Mouse (Mus musculus) MEL (cell line): ENCODE measurements around the gene Col1a1. TPM values are rescaled to one million over a fixed set of nuclear protein-coding genes. Genes with fewer than 3 reads are reported as not detected.

Experiments used
- DNase-seq: peaks from one replicate; pipeline ENCODE4 v3.0.0; 2011; ENCODE audit warnings: low read depth, low spot score
- H3K27ac ChIP-seq: 2 replicates; pipeline ENCODE4 v1.5.1; 2012; ENCODE audit warnings: low read depth, mild to moderate bottlenecking, control low read depth, low read length, moderate library complexity; ENCODE audit not compliant: control insufficient read depth
- H3K27me3 ChIP-seq, 2 experiments: fragments of 150-350 bp in 1 of 2; sonication (generic) in 1 of 2; 2 replicates each; pipeline ENCODE4 v1.6.1; 2012; ENCODE audit warnings: low read length in 2 of 2, mild to moderate bottlenecking in 2 of 2, improper control_type of control experiment in 1 of 2, moderate library complexity in 1 of 2; ENCODE audit not compliant: insufficient read depth in 2 of 2, control insufficient read depth in 1 of 2
- H3K36me3 ChIP-seq, 2 experiments: 2 replicates each; pipeline ENCODE4 v1.6.1; 2012 to 2014; ENCODE audit warnings: low read length in 2 of 2, improper control_type of control experiment in 1 of 2, inconsistent platforms in 1 of 2, mild to moderate bottlenecking in 1 of 2; ENCODE audit not compliant: insufficient read depth in 2 of 2, control insufficient read depth in 1 of 2
- H3K4me1 ChIP-seq, 2 experiments: fragments of 150-350 bp in 1 of 2; sonication (generic) in 1 of 2; 2 replicates each; pipeline ENCODE4 v1.6.1; 2012; ENCODE audit warnings: low read length in 2 of 2, improper control_type of control experiment in 1 of 2, mild to moderate bottlenecking in 1 of 2; ENCODE audit not compliant: insufficient read depth in 2 of 2, control insufficient read depth in 1 of 2
- H3K4me3 ChIP-seq, 2 experiments: fragments of 150-350 bp in 1 of 2; sonication (generic) in 1 of 2; 2 replicates each; pipeline ENCODE4 v1.5.1; 2012; ENCODE audit warnings: low read depth in 2 of 2, low read length in 2 of 2, mild to moderate bottlenecking in 2 of 2, moderate library complexity in 2 of 2, control low read depth in 1 of 2, improper control_type of control experiment in 1 of 2; ENCODE audit not compliant: control insufficient read depth in 1 of 2, insufficient read depth in 1 of 2
- H3K79me2 ChIP-seq: 2 replicates; pipeline ENCODE4 v1.6.1; 2012; ENCODE audit warnings: mild to moderate bottlenecking, low read length, moderate library complexity; ENCODE audit not compliant: control insufficient read depth, poor library complexity, insufficient read depth
- H3K9ac ChIP-seq: 2 replicates; pipeline ENCODE4 v1.6.1; 2012; ENCODE audit warnings: low read depth, mild to moderate bottlenecking, control low read depth, low read length, moderate library complexity; ENCODE audit not compliant: control insufficient read depth, poor library complexity, severe bottlenecking
- H3K9me3 ChIP-seq: fragments of 150-350 bp; sonication (generic); replicated peaks from 2 replicates; pipeline ENCODE4 v1.6.1; 2012; ENCODE audit warnings: mild to moderate bottlenecking, low read length, improper control_type of control experiment, moderate library complexity; ENCODE audit not compliant: insufficient read depth
- CHD1 ChIP-seq: IDR thresholded peaks from 2 replicates; pipeline ENCODE4 v1.6.1; 2012; ENCODE audit warnings: low read depth, mild to moderate bottlenecking, inconsistent platforms, low read length, improper control_type of control experiment
- E2F4 ChIP-seq: IDR thresholded peaks from 2 replicates; pipeline ENCODE4 v1.6.1; 2011; ENCODE audit warnings: low read depth, low read length, improper control_type of control experiment, borderline replicate concordance
- ELF1 ChIP-seq: IDR thresholded peaks from 2 replicates; pipeline ENCODE4 v1.6.1; 2014; ENCODE audit warnings: low read depth, mild to moderate bottlenecking, inconsistent platforms, low read length, improper control_type of control experiment, moderate library complexity
- HCFC1 ChIP-seq: IDR thresholded peaks from 2 replicates; pipeline ENCODE4 v1.6.1; 2012; ENCODE audit warnings: low read depth, mild to moderate bottlenecking, inconsistent platforms, low read length, improper control_type of control experiment, moderate library complexity
- JUND ChIP-seq: IDR thresholded peaks from 2 replicates; pipeline ENCODE4 v1.6.1; 2011; ENCODE audit warnings: low read depth, mild to moderate bottlenecking, improper control_type of control experiment, low read length
- MAX ChIP-seq: IDR thresholded peaks from 2 replicates; pipeline ENCODE4 v1.6.1; 2011; ENCODE audit warnings: low read length, improper control_type of control experiment
- MAZ ChIP-seq: IDR thresholded peaks from 2 replicates; pipeline ENCODE4 v1.6.1; 2012; ENCODE audit warnings: low read depth, mild to moderate bottlenecking, inconsistent platforms, low read length, improper control_type of control experiment
- MEF2A ChIP-seq: IDR thresholded peaks from 2 replicates; pipeline ENCODE4 v1.6.1; 2014; ENCODE audit warnings: low read depth, mild to moderate bottlenecking, inconsistent platforms, low read length, improper control_type of control experiment; ENCODE audit not compliant: poor library complexity, insufficient replicate concordance, severe bottlenecking; ENCODE audit errors: extremely low read depth
- MXI1 ChIP-seq: IDR thresholded peaks from 2 replicates; pipeline ENCODE4 v1.6.1; 2011; ENCODE audit warnings: mild to moderate bottlenecking, low read depth, low read length, improper control_type of control experiment
- MYB ChIP-seq: IDR thresholded peaks from 2 replicates; pipeline ENCODE4 v1.6.1; 2011; ENCODE audit warnings: mild to moderate bottlenecking, low read depth, low read length, improper control_type of control experiment
- MYC ChIP-seq: IDR thresholded peaks from 2 replicates; pipeline ENCODE4 v1.6.1; 2011; ENCODE audit warnings: low read depth, mild to moderate bottlenecking, low read length, improper control_type of control experiment, moderate library complexity
- NELFE ChIP-seq: IDR thresholded peaks from 2 replicates; pipeline ENCODE4 v1.6.1; 2011; ENCODE audit warnings: low read depth, low read length, improper control_type of control experiment
- POLR2AphosphoS2 ChIP-seq: IDR thresholded peaks from 2 replicates; pipeline ENCODE4 v1.6.1; 2011; ENCODE audit warnings: low read length, improper control_type of control experiment
- SIN3A ChIP-seq: IDR thresholded peaks from 2 replicates; pipeline ENCODE4 v1.6.1; 2012; ENCODE audit warnings: low read length, improper control_type of control experiment, inconsistent platforms
- SMC3 ChIP-seq: IDR thresholded peaks from 2 replicates; pipeline ENCODE4 v1.6.1; 2011; ENCODE audit warnings: low read depth, low read length, improper control_type of control experiment
- TCF12 ChIP-seq: IDR thresholded peaks from 2 replicates; pipeline ENCODE4 v1.6.1; 2014; ENCODE audit warnings: low read depth, mild to moderate bottlenecking, inconsistent platforms, low read length, improper control_type of control experiment, moderate library complexity
- UBTF ChIP-seq: IDR thresholded peaks from 2 replicates; pipeline ENCODE4 v1.6.1; 2012; ENCODE audit warnings: low read depth, mild to moderate bottlenecking, inconsistent platforms, low read length, improper control_type of control experiment, moderate library complexity, borderline replicate concordance; ENCODE audit not compliant: insufficient read depth
- USF1 ChIP-seq: IDR thresholded peaks from 2 replicates; pipeline ENCODE4 v1.6.1; 2014; ENCODE audit warnings: low read depth, mild to moderate bottlenecking, inconsistent platforms, low read length, improper control_type of control experiment, moderate library complexity
- USF2 ChIP-seq, 2 experiments: IDR thresholded peaks; 2 replicates each; pipeline ENCODE4 v1.6.1; 2011 to 2012; ENCODE audit warnings: improper control_type of control experiment in 2 of 2, low read length in 2 of 2, borderline replicate concordance in 1 of 2, inconsistent platforms in 1 of 2, low read depth in 1 of 2, mild to moderate bottlenecking in 1 of 2; ENCODE audit not compliant: insufficient read depth in 1 of 2
- ZC3H11A ChIP-seq: IDR thresholded peaks from 2 replicates; pipeline ENCODE4 v1.6.1; 2012; ENCODE audit warnings: low read depth, mild to moderate bottlenecking, inconsistent platforms, low read length, improper control_type of control experiment
- ZKSCAN1 ChIP-seq: IDR thresholded peaks from 2 replicates; pipeline ENCODE4 v1.6.1; 2012; ENCODE audit warnings: low read depth, mild to moderate bottlenecking, inconsistent platforms, low read length, improper control_type of control experiment, moderate library complexity
- ZMIZ1 ChIP-seq: IDR thresholded peaks from 2 replicates; pipeline ENCODE4 v1.6.1; 2012; ENCODE audit warnings: low read depth, mild to moderate bottlenecking, inconsistent platforms, low read length, improper control_type of control experiment, moderate library complexity
- ZNF384 ChIP-seq: IDR thresholded peaks from 2 replicates; pipeline ENCODE4 v1.6.1; 2012; ENCODE audit warnings: low read depth, mild to moderate bottlenecking, inconsistent platforms, low read length, improper control_type of control experiment
- polyA plus RNA-seq, 2 experiments: library from polyadenylated mRNA; stranded (reverse) in 1 of 2; unstranded in 1 of 2; fragments of >175 nt in 1 of 2; fragments of >200 nt in 1 of 2; gene quantifications; 2 replicates each; pipeline versions ENCODE4 v1.2.1 to v1.2.4; 2012; ENCODE audit warnings: low replicate concordance in 2 of 2, low read depth in 1 of 2; ENCODE audit not compliant: insufficient read length in 2 of 2, insufficient read depth in 1 of 2, missing spikeins in 1 of 2
- total RNA-seq: library from RNA; depleted of rRNA; stranded (reverse); fragments of 300-350 nt; gene quantifications from 2 replicates; pipeline ENCODE4 v1.2.3, GENCODE M21; 2012

Col1a1 gene
- total and polyA plus RNA-seq, 3 experiments = 0.12 to 0.61 TPM; not detected in 1

DNA sequence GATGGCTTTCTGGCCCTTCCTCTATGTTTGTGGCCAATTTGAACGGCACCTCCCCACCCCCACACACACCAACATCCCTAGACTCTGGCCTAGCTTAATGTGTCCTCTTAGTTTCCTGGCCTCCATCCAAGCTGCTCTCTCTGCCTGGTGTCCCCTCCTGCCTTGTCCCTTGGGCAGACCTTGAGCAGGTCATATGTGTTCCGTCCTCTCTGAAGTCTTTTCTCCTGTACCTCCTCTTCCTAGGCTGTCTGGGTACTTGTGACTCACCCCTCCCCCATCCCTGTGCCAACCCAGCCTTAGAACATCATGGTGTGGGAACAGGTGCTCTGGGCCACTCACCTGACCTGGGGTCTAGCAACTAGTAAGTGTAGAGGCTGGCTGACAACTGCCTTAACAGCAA is 38.9 kb downstream of the Col1a1 start:
- Histone ChIP-seq H3K36me3 (peaks cover 0 to 11% of the 10 kb centered on the region in 2 experiments; a peak in 2 of 4 replicates), H3K4me1 (peaks cover 2 to 11% of the 10 kb centered on the region in 2 experiments; a peak in 3 of 4 replicates), H3K27ac (no peak overlapping the region)
- no peak for TF ChIP-seq CHD1
- no peak for TF ChIP-seq JUND
- TF ChIP-seq ZC3H11A = no peak
- TF ChIP-seq TCF12 = no peak
- TF ChIP-seq SMC3 = no peak
- TF ChIP-seq MEF2A = no peak
- no peak for TF ChIP-seq MAZ
- TF ChIP-seq HCFC1 = no peak
- TF ChIP-seq MYC = no peak
- TF ChIP-seq USF1 = no peak
- no peak for TF ChIP-seq E2F4
- TF ChIP-seq SIN3A = no peak
- no peak for TF ChIP-seq ZKSCAN1
- TF ChIP-seq NELFE = no peak
- no peak for TF ChIP-seq USF2 (IDR thresholded peaks at IDR 0.05; ENCODE audit: borderline replicate concordance in 1 of 2, insufficient read depth in 1 of 2, low read depth in 1 of 2, low read length in 2 of 2)
- TF ChIP-seq MXI1 = no peak
- no peak for TF ChIP-seq ZNF384
- TF ChIP-seq MAX = no peak
- TF ChIP-seq, all 39 proteins: peak for 0
- no peaks in the 10 kb centered on the region for H3K27me3 ChIP-seq
- no peaks in the 10 kb centered on the region for H3K9me3 ChIP-seq
- no peak overlapping the region for H3K9ac ChIP-seq
- no peak overlapping the region for H3K4me3 ChIP-seq
- H3K79me2 ChIP-seq = no peaks in the 10 kb centered on the region
- no peak for DNase-seq

- Histone ChIP-seq H3K4me1 (peaks cover 2 to 8% of the 10 kb centered on the region in 2 experiments; a peak in 3 of 4 replicates), H3K79me2 (no peaks in the 10 kb centered on the region), H3K9me3 (no peaks in the 10 kb centered on the region), H3K27me3 (no peaks in the 10 kb centered on the region), H3K27ac (no peak within 1 kb of the TSS), H3K9ac (no peak within 1 kb of the TSS), H3K36me3 (peaks cover 0 to 11% of the 10 kb centered on the region in 2 experiments; a peak in 2 of 4 replicates), H3K4me3 (no peak within 1 kb of the TSS)
- TF ChIP-seq UBTF = no peak
- TF ChIP-seq MXI1 = no peak
- TF ChIP-seq POLR2AphosphoS2 = no peak
- TF ChIP-seq TCF12 = no peak
- TF ChIP-seq ZMIZ1 = no peak
- TF ChIP-seq MYB = no peak
- TF ChIP-seq JUND = no peak
- TF ChIP-seq SMC3 = no peak
- no peak for TF ChIP-seq USF1
- TF ChIP-seq ELF1 = no peak
- no peak for DNase-seq
Observed at GRCm38 (mm10) chr11:94976199-94976598, 40.2 kb downstream of the Col1a1 start, which contains the start of gene Sgca. Gene Sgca (minus strand): TSS chr11:94976327.
